8 mouse cellular contexts compared by ENCODE assay signal in genomic region chr6:54992141-54992540, GRCm38 (mm10). TPM values are rescaled to one million over a fixed set of nuclear protein-coding genes. Genes with fewer than 3 reads are reported as not detected.
A peak's percentile ranks its signal among the peaks of the same experiment; 100 is the strongest.
DNase-seq lines count a peak whose midpoint lies in the region; ATAC-seq and TF ChIP-seq lines count a peak whose summit lies in the region.

No protein-coding gene starts in this region.

- peaks cover 6% of the 10 kb centered on the region; the same call in 1 of the 2 replicates for H3K4me1 ChIP-seq in lung, adult 2 months (ENCODE audit: control insufficient read depth, insufficient read depth, low read length)
- peaks cover 12% of the 10 kb centered on the region for H3K4me1 ChIP-seq in embryonic facial prominence, embryonic 15.5 days
- H3K4me1 ChIP-seq in limb, embryonic 12.5 days (replicated peaks), result 0 out of 2 replicates have a peak, but pooled peaks cover 6% of the 10 kb centered on the region
- H3K4me1 ChIP-seq in olfactory bulb, adult 2 months (ENCODE audit: control insufficient read depth, insufficient read depth, low read length), result 0 out of 2 replicates have a peak, but pooled peaks cover 2% of the 10 kb centered on the region

- TF ChIP-seq CTCF in lung, adult 2 months (IDR thresholded peaks at IDR 0.05; ENCODE audit: insufficient read depth, low read length), result no peak
- TF ChIP-seq CTCF in olfactory bulb, adult 2 months (IDR thresholded peaks at IDR 0.05; ENCODE audit: insufficient read depth, low read depth, low read length), result no peak

- WGBS in lung, adult 2 months, result 3% methylated on average over 7 of the region's 7 CpGs
- 3% methylated on average over 7 of the region's 7 CpGs for WGBS in embryonic facial prominence, embryonic 15.5 days
- 6% methylated on average over 7 of the region's 7 CpGs for WGBS in limb, embryonic 12.5 days
- WGBS in olfactory bulb, adult 2 months, result 1% methylated on average over 7 of the region's 7 CpGs

- H3K27me3 ChIP-seq in embryonic facial prominence, embryonic 15.5 days, result no peaks in the 10 kb centered on the region
- H3K27me3 ChIP-seq in limb, embryonic 12.5 days, result no peaks in the 10 kb centered on the region

- peak overlapping the region; percentile 18; the same call in 1 of the 2 replicates for H3K9ac ChIP-seq in embryonic facial prominence, embryonic 15.5 days
- peak overlapping the region; percentile 56 for H3K9ac ChIP-seq in limb, embryonic 12.5 days (replicated peaks)

- DNase-seq in lung, adult 2 months, result no peak
- no peak for DNase-seq in lung, postnatal 25 days (ENCODE audit: low spot score)
- DNase-seq in adipocyte (ENCODE audit: low spot score), result no peak
- DNase-seq in cerebellum, postnatal 4 days (ENCODE audit: low spot score in 2 of 2), result no peak
- no peak for DNase-seq in layer of hippocampus, adult 9-11 months

- no peaks in the 10 kb centered on the region for H3K36me3 ChIP-seq in embryonic facial prominence, embryonic 15.5 days
- no peaks in the 10 kb centered on the region for H3K36me3 ChIP-seq in limb, embryonic 12.5 days

- no peak overlapping the region for H3K27ac ChIP-seq in embryonic facial prominence, embryonic 15.5 days (replicated peaks)
- no peak overlapping the region for H3K27ac ChIP-seq in limb, embryonic 12.5 days
- no peak overlapping the region for H3K27ac ChIP-seq in olfactory bulb, adult 2 months (ENCODE audit: insufficient read depth, low read depth, low read length)

- no peak for TF ChIP-seq POLR2A in lung, adult 2 months (IDR thresholded peaks at IDR 0.05; ENCODE audit: borderline replicate concordance, extremely low read depth, low read depth, low read length)
- no peak for TF ChIP-seq POLR2A in olfactory bulb, adult 2 months (IDR thresholded peaks at IDR 0.05; ENCODE audit: insufficient read depth, low read depth, low read length)

- peak overlapping the region; percentile 69 for H3K4me3 ChIP-seq in lung, adult 2 months (replicated peaks; ENCODE audit: extremely low read depth, low read depth, low read length)
- peak overlapping the region; percentile 59 for H3K4me3 ChIP-seq in embryonic facial prominence, embryonic 15.5 days (replicated peaks)
- peak overlapping the region; percentile 54 for H3K4me3 ChIP-seq in limb, embryonic 12.5 days (replicated peaks)
- H3K4me3 ChIP-seq in olfactory bulb, adult 2 months (ENCODE audit: insufficient read depth, low read depth, low read length), result peak overlapping the region; percentile 63

- H3K4me2 ChIP-seq in embryonic facial prominence, embryonic 15.5 days (replicated peaks), result peak overlapping the region; percentile 93
- peak overlapping the region; percentile 86 for H3K4me2 ChIP-seq in limb, embryonic 12.5 days

- no peak for ATAC-seq in embryonic facial prominence, embryonic 15.5 days (ENCODE audit: insufficient number of reproducible peaks, low FRiP score, low TSS enrichment, low read depth)
- ATAC-seq in limb, embryonic 12.5 days (ENCODE audit: insufficient number of reproducible peaks, insufficient read depth, low FRiP score, low TSS enrichment, low read depth), result no peak

- H3K9me3 ChIP-seq in embryonic facial prominence, embryonic 15.5 days (replicated peaks), result no peaks in the 10 kb centered on the region
- no peaks in the 10 kb centered on the region for H3K9me3 ChIP-seq in limb, embryonic 12.5 days

RNA-seq across cellular contexts. Expression of gene Ggct, which starts 0.6 kb away (rescaled TPM):
- 1.4 and 2.4 TPM in 2 replicates for polyA plus RNA-seq in lung, adult 2 months (2012; rRNA removed)
- 23.6 and 24.1 TPM in 2 replicates for polyA plus RNA-seq in embryonic facial prominence, embryonic 15.5 days (2015; fragmentation: Nextera tagmentation; extraction: Ambion mirVana)
- 8.0 and 10.6 TPM in 2 replicates for polyA plus RNA-seq in limb, embryonic 12.5 days (2016; fragmentation: Nextera tagmentation; extraction: Ambion mirVana)
- polyA plus RNA-seq in olfactory bulb, adult 2 months (2012; ENCODE audit: insufficient read depth, insufficient read length, low replicate concordance, missing spikeins), result not detected in 2 replicates

RNA-seq across cellular contexts. Expression of gene Nod1, which starts 19.7 kb away (rescaled TPM):
- polyA plus RNA-seq in lung, adult 2 months (2012; rRNA removed), result 66.0 and 85.2 TPM in 2 replicates
- polyA plus RNA-seq in embryonic facial prominence, embryonic 15.5 days (2015; fragmentation: Nextera tagmentation; extraction: Ambion mirVana), result 8.8 and 10.6 TPM in 2 replicates
- polyA plus RNA-seq in limb, embryonic 12.5 days (2016; fragmentation: Nextera tagmentation; extraction: Ambion mirVana), result 3.6 and 3.8 TPM in 2 replicates
- not detected in 2 replicates for polyA plus RNA-seq in olfactory bulb, adult 2 months (2012; ENCODE audit: insufficient read depth, insufficient read length, low replicate concordance, missing spikeins)

RNA-seq across cellular contexts. Expression of gene Gars, which starts 45.7 kb away (rescaled TPM):
- polyA plus RNA-seq in lung, adult 2 months (2012; rRNA removed), result 26.7 and 32.4 TPM in 2 replicates
- 131 and 134 TPM in 2 replicates for polyA plus RNA-seq in embryonic facial prominence, embryonic 15.5 days (2015; fragmentation: Nextera tagmentation; extraction: Ambion mirVana)
- polyA plus RNA-seq in limb, embryonic 12.5 days (2016; fragmentation: Nextera tagmentation; extraction: Ambion mirVana), result 148 and 149 TPM in 2 replicates
- polyA plus RNA-seq in olfactory bulb, adult 2 months (2012; ENCODE audit: insufficient read depth, insufficient read length, low replicate concordance, missing spikeins), result not detected in 2 replicates
